Mouse (Mus musculus) limb, embryonic 13.5 days (tissue): ENCODE measurements at regions not wholly inside any gene's neighbourhood (a gene's known extent, or its start where the extent isn't known, plus 50 kb on each side); places are given as distances from the start of the nearest gene placed in this dataset.

ENCODE experiments used
- ATAC-seq: fragments of 200-750 bp; cut with Nextera tagmentation; 2 replicates; pipeline ENCODE4 v1.8.0; 2017; ENCODE audit warnings: low read depth, moderate number of reproducible peaks, moderate TSS enrichment; ENCODE audit not compliant: low FRiP score
- H3K27ac ChIP-seq: fragments of 300-500 bp; sonication (generic); 2 replicates; pipeline ENCODE4 v1.5.1; 2015; ENCODE audit warnings: inconsistent platforms, mild to moderate bottlenecking, moderate library complexity
- H3K27me3 ChIP-seq: fragments of 300-500 bp; sonication (generic); 2 replicates; pipeline ENCODE4 v1.6.1; 2015; ENCODE audit warnings: mild to moderate bottlenecking, inconsistent platforms
- H3K36me3 ChIP-seq: fragments of 300-500 bp; sonication (generic); 2 replicates; pipeline ENCODE4 v1.6.1; 2015; ENCODE audit warnings: inconsistent platforms, mild to moderate bottlenecking, moderate library complexity
- H3K4me1 ChIP-seq: fragments of 300-500 bp; sonication (generic); 2 replicates; pipeline ENCODE4 v1.6.1; 2015; ENCODE audit warnings: inconsistent platforms
- H3K4me2 ChIP-seq: fragments of 300-500 bp; sonication (generic); replicated peaks from 2 replicates; pipeline ENCODE4 v1.6.1; 2015; ENCODE audit warnings: inconsistent platforms, mild to moderate bottlenecking, moderate library complexity
- H3K4me3 ChIP-seq: fragments of 300-500 bp; sonication (generic); 2 replicates; pipeline ENCODE4 v1.5.1; 2015; ENCODE audit warnings: moderate library complexity, mild to moderate bottlenecking, inconsistent platforms
- H3K9ac ChIP-seq: fragments of 300-500 bp; sonication (generic); 2 replicates; pipeline ENCODE4 v1.6.1; 2015; ENCODE audit warnings: mild to moderate bottlenecking, inconsistent platforms
- H3K9me3 ChIP-seq: fragments of 300-500 bp; sonication (generic); 2 replicates; pipeline ENCODE4 v1.6.1; 2016; ENCODE audit warnings: inconsistent platforms
- WGBS: fragments of 180-500 bp; shearing (Covaris S2); methylation state at CpG from one replicate; pipeline ENCODE4 v1.1.7; 2015; 5-methylcytosine and 5-hydroxymethylcytosine counted together

- Histone ChIP-seq H3K4me3 (no peak overlapping the region), H3K4me1 (no peaks in the 10 kb centered on the region), H3K4me2 (no peak overlapping the region), H3K27ac (no peak overlapping the region), H3K9ac (no peak overlapping the region), H3K9me3 (no peaks in the 10 kb centered on the region), H3K36me3 (no peaks in the 10 kb centered on the region), H3K27me3 (no peaks in the 10 kb centered on the region)
- ATAC-seq, result no peak
- 23% methylated on average over 4 of the region's 4 CpGs for WGBS
Observed at GRCm38 (mm10) chrX:70089154-70089801, 144.2 kb downstream of the 1700020N15Rik start.

DNA sequence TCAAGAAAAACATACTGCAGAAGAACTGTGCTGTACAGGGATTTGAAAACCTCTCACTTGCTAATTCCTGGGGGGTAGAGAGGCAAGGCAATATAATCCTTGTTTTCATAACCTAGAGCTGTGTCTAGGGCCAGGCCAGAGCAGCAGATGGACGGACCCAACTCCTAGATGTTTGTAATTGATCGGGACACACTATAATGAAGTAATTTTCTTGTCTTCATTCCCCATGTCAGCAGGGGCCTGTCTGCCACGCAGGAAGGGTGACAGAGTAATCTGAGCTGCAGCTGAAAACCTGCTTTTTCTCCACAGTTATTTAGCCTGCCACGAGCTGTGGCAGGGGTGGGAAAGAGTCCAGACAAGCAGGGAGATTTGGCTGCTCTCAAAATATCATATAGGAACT is 149.2 kb downstream of the 1700020N15Rik start:
- H3K27ac ChIP-seq, result no peak overlapping the region
- no peaks in the 10 kb centered on the region for H3K27me3 ChIP-seq
- 0 out of 2 replicates have a peak, but pooled peaks cover 3% of the 10 kb centered on the region for H3K4me1 ChIP-seq
- no peak overlapping the region for H3K4me3 ChIP-seq
- 22% methylated on average over 4 of the region's 4 CpGs for WGBS
- H3K4me2 ChIP-seq, result no peak overlapping the region
- no peak overlapping the region for H3K9ac ChIP-seq
- no peaks in the 10 kb centered on the region for H3K9me3 ChIP-seq
- no peaks in the 10 kb centered on the region for H3K36me3 ChIP-seq
- ATAC-seq, result peak; percentile 28; the same call in 1 of the 2 replicates

GRCm38 (mm10) chrX:70099561-70099960 is 154.5 kb downstream of the 1700020N15Rik start:
- H3K4me3 ChIP-seq, result no peak overlapping the region
- H3K9ac ChIP-seq, result no peak overlapping the region
- no peaks in the 10 kb centered on the region for H3K27me3 ChIP-seq
- no peaks in the 10 kb centered on the region for H3K36me3 ChIP-seq
- H3K9me3 ChIP-seq, result no peaks in the 10 kb centered on the region
- WGBS, result 63% methylated on average over 2 of the region's 2 CpGs
- ATAC-seq, result peak; percentile 51; the same call in 1 of the 2 replicates
- 0 out of 2 replicates have a peak, but pooled peaks cover 3% of the 10 kb centered on the region for H3K4me1 ChIP-seq
- no peak overlapping the region for H3K27ac ChIP-seq
- no peak overlapping the region for H3K4me2 ChIP-seq
